Mouse (Mus musculus): Measurements from ENCODE around the gene Il1r2. TPM values are rescaled to one million over a fixed set of nuclear protein-coding genes. Genes with fewer than 3 reads are reported as not detected.
A peak's percentile ranks its signal among the peaks of the same experiment; 100 is the strongest.

The Il1r2 gene
- total RNA-seq (2015) (1.9 and 2.5 TPM in 2 replicates), total RNA-seq (2017) (1.9 and 2.2 TPM in 2 replicates)

DNA sequence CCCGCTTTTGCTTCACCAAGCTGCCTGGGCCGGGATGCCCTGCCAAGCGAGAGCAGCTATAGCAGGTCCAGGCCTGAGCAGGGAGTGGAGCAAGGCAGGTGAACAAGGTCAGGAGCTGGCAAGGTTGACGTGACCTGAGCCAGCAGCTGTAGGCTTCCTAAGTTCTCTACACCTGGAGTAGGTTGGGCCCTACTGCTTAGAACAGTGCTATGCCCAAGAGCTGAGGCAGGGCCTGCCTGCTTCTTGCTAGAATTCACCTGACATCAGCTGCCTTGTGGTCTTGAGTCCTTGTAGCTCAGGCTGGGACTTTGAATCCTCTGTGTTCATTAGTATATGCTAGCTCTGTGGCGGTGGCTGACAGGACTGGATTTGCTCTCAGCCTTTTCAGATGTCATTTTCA is at the start of gene Il1r2:
TSS of gene Il1r2 (plus strand) at position 301 of the 400 bp plus-strand sequence.
- no peak for ATAC-seq (replicated peaks; ENCODE audit: poor library complexity)

DNA sequence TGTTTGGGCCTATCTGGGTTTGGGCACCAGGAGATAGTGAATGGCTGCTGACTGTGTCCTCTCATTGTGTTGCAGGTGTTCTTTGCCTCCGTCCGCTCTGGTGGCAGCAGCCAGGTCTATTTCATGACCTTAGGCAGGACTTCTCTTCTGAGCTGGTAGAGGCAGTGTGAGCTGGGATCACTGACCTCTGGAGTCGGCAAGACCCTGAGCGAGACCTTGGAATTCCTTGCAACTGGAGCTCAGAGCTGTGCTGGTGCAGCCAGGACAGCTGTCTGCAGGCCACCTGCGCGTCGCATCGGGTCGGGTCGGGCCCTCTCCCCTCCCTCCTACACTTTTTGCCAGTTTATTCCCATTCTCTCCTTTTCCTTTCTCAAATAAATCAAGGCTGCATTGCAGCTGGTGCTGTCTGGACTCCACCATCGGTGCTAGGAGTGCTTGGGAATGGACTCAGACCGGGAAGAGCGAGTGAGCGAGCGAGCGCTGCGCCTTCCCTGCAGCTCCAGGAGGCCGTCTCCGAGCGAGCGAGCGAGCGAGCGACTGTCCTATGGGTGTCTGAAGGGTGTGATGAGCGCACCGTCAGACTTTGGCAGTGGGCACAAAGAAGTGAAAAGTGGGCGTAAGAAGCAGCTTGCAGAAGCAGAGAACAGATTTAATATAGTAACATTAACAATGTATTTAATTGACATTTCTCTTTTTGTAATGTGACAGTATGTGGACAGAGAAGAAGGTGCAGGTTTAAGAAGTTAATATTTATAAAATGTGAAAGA is 49.1 kb upstream of the Il1r2 start:
- no peak for ATAC-seq (replicated peaks; ENCODE audit: poor library complexity)

DNA sequence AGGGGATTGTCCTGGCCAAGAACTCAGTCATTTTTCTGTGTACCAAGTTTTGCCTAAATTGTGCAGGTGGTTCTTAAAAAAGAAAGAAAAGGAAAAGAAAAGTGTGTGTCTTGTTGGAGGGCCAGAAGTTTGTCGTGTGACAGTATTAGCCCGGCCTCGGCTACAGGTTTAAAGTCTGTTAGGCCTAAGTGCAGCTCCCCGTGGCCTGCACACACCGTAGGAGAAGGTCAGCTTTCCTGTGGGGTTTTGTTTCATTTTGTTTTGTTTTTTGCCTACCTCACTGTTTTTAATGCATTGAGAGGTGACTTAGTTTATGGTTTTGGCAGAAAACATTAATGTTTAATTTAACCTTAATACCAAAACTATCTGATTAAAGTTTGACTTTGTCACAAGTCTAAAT is 48.5 kb upstream of the Il1r2 start:
- no peak for ATAC-seq (replicated peaks; ENCODE audit: poor library complexity)

DNA sequence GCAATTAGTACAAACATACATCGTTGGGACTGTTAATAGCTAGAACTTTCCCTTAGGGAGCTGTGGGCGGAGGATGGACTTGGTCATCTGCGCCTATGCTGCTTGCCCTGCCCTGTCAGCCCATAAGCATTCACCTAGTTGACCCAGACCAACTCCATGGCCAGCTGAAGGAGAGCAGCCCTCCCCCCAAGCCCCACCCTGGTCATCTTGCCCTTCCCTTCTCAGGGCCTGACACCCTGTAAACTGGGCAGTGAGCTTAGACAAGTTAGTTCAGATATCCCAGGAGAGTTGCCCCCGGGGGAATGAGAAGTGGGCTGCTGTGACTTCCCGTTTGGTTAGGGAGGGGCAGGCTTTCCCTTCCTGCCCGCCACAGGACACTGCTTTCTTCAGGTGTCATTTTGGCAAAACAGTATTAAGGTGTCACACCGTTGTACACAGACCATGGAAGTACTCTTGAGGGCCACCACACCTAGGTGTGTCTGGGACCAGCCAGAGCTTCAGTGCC is 46.7 kb upstream of the Il1r2 start:
- no peak for ATAC-seq (replicated peaks; ENCODE audit: poor library complexity)

DNA sequence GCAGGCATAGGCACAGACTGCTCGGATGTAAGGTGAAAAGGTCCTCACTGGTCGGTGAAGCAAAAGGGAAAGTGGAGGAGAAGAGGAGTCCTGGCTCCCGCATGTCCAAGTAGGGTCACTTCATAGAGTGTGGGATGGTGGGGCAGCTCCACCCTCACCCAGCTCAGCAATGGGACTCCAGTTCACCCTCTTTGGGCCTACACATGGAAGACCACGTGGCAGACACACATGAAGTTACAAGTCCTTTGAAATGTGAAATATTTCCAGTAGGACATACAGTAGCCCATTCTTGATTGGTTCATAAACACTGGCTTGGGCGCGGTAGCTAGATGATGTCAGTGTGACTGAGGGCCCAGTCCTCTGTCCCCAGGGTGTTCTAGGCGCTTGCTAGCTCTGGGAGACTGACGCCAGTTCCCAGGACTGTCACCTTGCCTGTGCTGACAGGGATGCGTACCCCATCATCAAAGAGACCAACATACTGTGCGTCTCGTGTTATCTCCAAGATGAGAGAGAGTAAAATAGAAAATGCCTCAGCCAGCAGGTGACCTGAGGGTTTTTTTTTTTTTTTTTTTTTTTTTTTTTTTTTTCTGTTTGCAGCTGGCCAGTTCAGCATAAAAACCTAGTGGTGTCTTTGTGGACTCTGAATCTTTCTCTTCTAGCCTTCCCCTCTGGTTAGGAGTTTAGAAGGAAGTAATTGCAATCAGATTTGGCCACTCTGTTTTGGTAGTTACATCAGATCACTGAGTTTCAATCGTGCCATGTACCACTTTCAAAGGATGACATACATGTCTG is 45.5 kb upstream of the Il1r2 start:
- no peak for ATAC-seq (replicated peaks; ENCODE audit: poor library complexity)

- ATAC-seq (replicated peaks; ENCODE audit: poor library complexity) = no peak
These were observed 44.3 kb upstream of the Il1r2 start for GRCm38 (mm10) chr1:40029597-40029996.

GRCm38 (mm10) chr1:40030287-40030975 is 43.4 kb upstream of the Il1r2 start:
- ATAC-seq (replicated peaks; ENCODE audit: poor library complexity) = peak; percentile 89

DNA sequence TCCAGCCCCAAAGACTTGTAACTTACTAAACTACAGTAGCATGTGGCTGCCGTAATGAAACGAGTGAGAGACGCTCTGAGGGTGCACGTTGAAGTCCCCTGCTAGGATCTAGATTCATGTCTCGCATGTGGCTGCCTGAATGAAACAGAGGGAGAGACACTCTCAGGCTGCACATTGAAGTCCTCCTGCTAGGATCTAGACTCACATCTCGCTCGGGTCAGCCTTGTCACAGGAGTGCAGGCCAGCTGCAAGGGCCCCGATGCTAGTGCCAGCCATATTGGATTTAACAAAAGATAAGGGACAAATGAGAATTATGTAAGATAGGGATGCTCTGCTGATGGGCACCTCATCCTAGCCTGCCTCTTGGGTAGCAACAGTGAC is 42.9 kb upstream of the Il1r2 start:
- no peak for ATAC-seq (replicated peaks; ENCODE audit: poor library complexity)

- ATAC-seq (replicated peaks; ENCODE audit: poor library complexity) = no peak
These were observed 42.3 kb upstream of the Il1r2 start for GRCm38 (mm10) chr1:40031626-40032025.

DNA sequence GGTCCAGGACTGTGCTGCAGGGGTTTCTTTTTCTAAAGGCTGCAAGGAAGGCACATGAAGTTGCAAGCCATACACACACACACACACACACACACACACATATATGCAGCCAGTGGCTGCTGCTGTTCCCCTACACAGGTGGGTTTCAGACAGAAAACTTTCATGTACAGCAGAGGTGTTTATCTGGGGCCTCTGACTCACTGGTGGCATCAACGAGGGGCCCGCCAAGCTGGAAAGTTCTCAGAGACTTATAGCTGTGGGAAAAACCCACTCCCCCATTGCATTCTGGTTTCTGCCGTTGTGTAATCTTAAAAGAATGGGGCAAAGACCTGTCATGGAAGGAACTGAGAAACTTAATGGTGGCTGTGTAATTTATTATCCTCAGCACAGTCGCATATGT is 40.6 kb upstream of the Il1r2 start:
- ATAC-seq (replicated peaks; ENCODE audit: poor library complexity) = no peak

GRCm38 (mm10) chr1:40033743-40034420 is 40.0 kb upstream of the Il1r2 start:
- no peak for ATAC-seq (replicated peaks; ENCODE audit: poor library complexity)

DNA sequence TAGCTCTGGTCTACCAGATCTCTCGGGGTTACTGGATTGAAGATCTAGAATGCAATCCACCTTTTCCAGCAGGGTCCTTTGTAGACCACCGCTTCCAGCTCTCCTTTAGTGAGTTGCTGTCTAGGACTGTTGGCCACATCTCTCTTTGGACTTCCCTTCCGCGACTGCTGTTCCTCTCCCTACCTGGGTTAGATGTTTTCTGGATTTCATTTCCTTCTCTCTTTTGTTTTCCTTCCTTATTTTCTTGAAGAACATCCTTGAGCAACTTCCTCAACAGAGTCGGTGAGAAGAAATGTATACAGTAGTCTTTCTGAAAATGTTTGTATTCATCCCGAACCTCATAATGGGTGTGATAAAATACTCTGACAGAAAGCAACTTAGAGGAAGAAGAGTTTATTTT is 36.0 kb upstream of the Il1r2 start:
- peak; percentile 54 for ATAC-seq (replicated peaks; ENCODE audit: poor library complexity)

- ATAC-seq (replicated peaks; ENCODE audit: poor library complexity) = peak; percentile 90
These were observed 28.2 kb upstream of the Il1r2 start for GRCm38 (mm10) chr1:40045686-40046085.

DNA sequence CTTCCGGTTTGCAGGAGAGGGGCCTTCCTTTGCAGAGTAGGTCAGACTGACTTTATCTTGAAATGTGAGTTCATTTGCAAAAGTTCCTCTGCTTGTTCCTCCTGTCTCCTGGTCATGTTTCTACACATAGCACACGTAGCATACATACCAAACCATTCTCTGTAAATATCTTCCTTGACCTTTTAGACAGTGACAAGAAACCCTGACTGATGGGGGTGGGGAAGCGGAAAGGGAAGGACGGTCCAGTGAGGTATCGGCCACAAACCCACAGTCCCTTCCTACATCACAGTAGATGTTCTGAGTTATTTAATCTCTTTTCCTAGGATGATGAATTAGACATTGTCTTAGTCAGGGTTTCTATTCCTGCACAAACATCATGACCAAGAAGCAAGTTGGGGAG is 27.3 kb upstream of the Il1r2 start:
- ATAC-seq (replicated peaks; ENCODE audit: poor library complexity) = no peak

GRCm38 (mm10) chr1:40051157-40051556 is 22.7 kb upstream of the Il1r2 start:
- peak; percentile 97 for ATAC-seq (replicated peaks; ENCODE audit: poor library complexity)

DNA sequence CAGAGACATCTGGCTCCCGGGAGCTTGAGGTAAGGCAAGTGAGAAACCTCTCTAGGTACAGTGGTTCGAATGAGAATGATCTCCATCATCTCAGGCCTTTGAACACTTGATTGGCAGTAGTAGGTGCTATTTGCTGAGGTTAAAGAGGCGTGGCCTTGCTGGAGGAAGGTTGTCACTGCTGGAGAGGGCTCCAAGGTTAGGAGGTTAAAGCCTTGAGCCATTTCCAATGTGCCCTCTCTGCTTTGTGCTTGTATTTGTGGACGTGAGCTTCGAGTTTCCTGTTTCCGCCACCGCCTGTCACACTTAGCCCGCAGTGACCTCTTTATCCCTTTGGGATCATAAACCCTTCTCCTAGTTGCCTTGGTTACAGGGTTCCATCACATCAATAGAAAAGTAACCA is 21.7 kb upstream of the Il1r2 start:
- ATAC-seq (replicated peaks; ENCODE audit: poor library complexity) = no peak

- ATAC-seq (replicated peaks; ENCODE audit: poor library complexity) = no peak
These were observed 20.8 kb upstream of the Il1r2 start for GRCm38 (mm10) chr1:40053071-40053470.

GRCm38 (mm10) chr1:40055051-40055450 is 18.8 kb upstream of the Il1r2 start:
- peak; percentile 32; the same call in 1 of the 2 replicates for ATAC-seq (replicated peaks; ENCODE audit: poor library complexity)

DNA sequence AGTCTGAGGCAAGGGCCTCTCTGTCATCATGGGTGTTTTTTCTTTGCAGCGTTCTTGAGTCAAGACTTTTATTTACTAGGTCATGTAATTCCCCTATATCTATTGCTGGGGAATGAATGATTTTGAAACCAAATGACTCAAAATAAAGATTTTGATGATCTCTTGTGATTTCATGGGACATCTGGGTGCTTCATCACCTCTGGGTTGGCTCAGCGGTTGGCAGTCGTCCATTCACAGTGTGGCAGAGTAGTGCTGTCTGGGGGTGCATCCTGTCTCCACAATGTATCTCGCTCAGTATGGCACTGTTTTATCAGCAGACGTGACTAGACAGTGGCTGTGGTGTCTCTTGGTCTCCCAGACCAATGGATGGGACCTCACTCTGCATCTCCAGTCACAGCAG is 17.9 kb upstream of the Il1r2 start:
- ATAC-seq (replicated peaks; ENCODE audit: poor library complexity) = no peak

DNA sequence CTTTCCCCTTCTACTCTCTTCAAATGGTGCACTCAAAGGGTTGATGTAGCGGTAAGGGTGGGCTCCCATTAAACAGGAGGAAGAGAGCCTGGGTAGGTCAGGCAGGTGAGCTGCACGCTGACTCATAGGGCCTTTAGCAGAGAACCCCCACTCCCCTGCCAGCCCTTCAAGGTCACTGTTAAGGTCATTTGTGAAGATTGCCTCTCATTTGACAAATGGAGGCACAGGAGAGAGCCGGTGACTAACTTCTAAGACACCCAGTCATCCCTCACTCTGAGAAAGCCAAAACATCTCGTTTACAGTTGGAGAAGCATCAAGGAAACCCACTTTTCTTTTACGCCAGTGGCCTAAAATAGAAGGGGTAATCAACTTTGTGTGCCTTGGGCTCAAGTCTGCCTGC is 16.5 kb upstream of the Il1r2 start:
- no peak for ATAC-seq (replicated peaks; ENCODE audit: poor library complexity)

- no peak for ATAC-seq (replicated peaks; ENCODE audit: poor library complexity)
These were observed 15.9 kb upstream of the Il1r2 start for GRCm38 (mm10) chr1:40058013-40058412.
